Mouse (Mus musculus) neural tube, embryonic 14.5 days (tissue): ENCODE measurements at regions not wholly inside any gene's neighbourhood (a gene's known extent, or its start where the extent isn't known, plus 50 kb on each side); places are given as distances from the start of the nearest gene placed in this dataset.
A peak's percentile ranks its signal among the peaks of the same experiment; 100 is the strongest.

Source experiments
- ATAC-seq: fragments of 200-750 bp; cut with Nextera tagmentation; 2 replicates; pipeline ENCODE4 v1.8.0; 2017; ENCODE audit warnings: low read depth, mild to moderate bottlenecking, moderate TSS enrichment, moderate library complexity
- H3K27ac ChIP-seq: fragments of 300-500 bp; sonication (generic); 2 replicates; pipeline ENCODE4 v1.5.1; 2014; ENCODE audit warnings: low read depth, mild to moderate bottlenecking, control low read depth, low read length, moderate library complexity, mixed read lengths
- H3K27me3 ChIP-seq: fragments of 300-500 bp; sonication (generic); 2 replicates; pipeline ENCODE4 v1.6.1; 2014; ENCODE audit warnings: low read length; ENCODE audit not compliant: control insufficient read depth, insufficient read depth
- H3K36me3 ChIP-seq: fragments of 300-500 bp; sonication (generic); 2 replicates; pipeline ENCODE4 v1.6.1; 2014; ENCODE audit warnings: low read length, mixed read lengths; ENCODE audit not compliant: control insufficient read depth, insufficient read depth
- H3K4me1 ChIP-seq: fragments of 300-500 bp; sonication (generic); 2 replicates; pipeline ENCODE4 v1.6.1; 2014; ENCODE audit warnings: low read length; ENCODE audit not compliant: control insufficient read depth, insufficient read depth
- H3K4me2 ChIP-seq: fragments of 300-500 bp; sonication (generic); 2 replicates; pipeline ENCODE4 v1.6.1; 2014; ENCODE audit warnings: mild to moderate bottlenecking, low read depth, low read length, control low read depth
- H3K4me3 ChIP-seq: fragments of 300-500 bp; sonication (generic); 2 replicates; pipeline ENCODE4 v1.5.1; 2014; ENCODE audit warnings: low read depth, low read length, control low read depth, mixed read lengths
- H3K9ac ChIP-seq: fragments of 300-500 bp; sonication (generic); replicated peaks from 2 replicates; pipeline ENCODE4 v1.6.1; 2014; ENCODE audit warnings: low read depth, mild to moderate bottlenecking, control low read depth, low read length, mixed read lengths
- H3K9me3 ChIP-seq: fragments of 300-500 bp; sonication (generic); 2 replicates; pipeline ENCODE4 v1.6.1; 2016; ENCODE audit warnings: low read length; ENCODE audit not compliant: control insufficient read depth
- WGBS: fragments of 180-500 bp; shearing (Covaris S2); extraction: QIAGEN DNeasy Blood & Tissue Kit; methylation state at CpG from one replicate; pipeline ENCODE4 v1.1.7; 2014; 5-methylcytosine and 5-hydroxymethylcytosine counted together

DNA sequence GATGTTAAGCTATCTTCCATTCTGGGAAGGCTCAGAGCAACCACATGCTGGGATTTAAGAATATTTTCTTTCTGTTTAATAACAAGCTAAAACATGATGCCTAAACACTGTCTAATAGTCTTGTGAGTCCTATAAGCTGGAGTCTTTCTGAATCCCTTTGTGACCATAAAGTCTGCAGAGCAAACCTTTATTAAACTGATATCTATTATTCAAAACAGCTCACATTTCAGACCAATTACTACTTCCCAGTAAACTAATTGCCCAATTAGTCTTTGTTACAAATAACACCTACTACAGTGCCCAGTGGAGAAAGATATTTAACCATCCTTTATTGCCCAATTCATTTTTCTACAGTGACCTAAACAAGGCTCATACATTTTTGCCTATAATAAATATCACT lies 277.7 kb downstream of the Stxbp6 start:
- no peaks in the 10 kb centered on the region for H3K4me1 ChIP-seq
- no peak overlapping the region for H3K9ac ChIP-seq
- no peak overlapping the region for H3K27ac ChIP-seq
- H3K4me3 ChIP-seq = no peak overlapping the region
- H3K27me3 ChIP-seq = no peaks in the 10 kb centered on the region
- peak; percentile 72 for ATAC-seq
- no peaks in the 10 kb centered on the region for H3K36me3 ChIP-seq
- no peaks in the 10 kb centered on the region for H3K9me3 ChIP-seq
- H3K4me2 ChIP-seq = no peak overlapping the region

DNA sequence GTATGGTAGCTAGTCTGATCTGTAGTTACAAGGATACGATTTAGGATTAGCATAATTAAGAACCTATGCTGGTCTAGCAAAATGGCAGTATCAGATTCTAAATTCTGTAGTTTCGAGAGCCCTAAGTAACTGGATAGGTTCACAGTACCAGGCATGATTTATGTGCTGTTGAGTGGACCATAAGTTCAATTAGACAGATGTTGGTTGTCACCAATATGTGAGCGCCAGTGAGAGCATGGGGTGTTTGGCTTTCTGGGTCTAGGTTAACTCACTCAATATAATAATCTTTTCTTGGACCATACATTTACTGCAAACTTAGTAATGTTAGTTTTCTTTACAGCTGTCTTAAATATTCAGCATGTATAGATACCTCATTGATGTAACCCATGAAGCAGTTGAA lies 323.8 kb downstream of the Stxbp6 start:
- H3K27ac ChIP-seq = no peak overlapping the region
- no peak overlapping the region for H3K4me3 ChIP-seq
- no peak overlapping the region for H3K9ac ChIP-seq
- 90% methylated on average over 3 of the region's 3 CpGs for WGBS
- no peaks in the 10 kb centered on the region for H3K27me3 ChIP-seq
- no peak overlapping the region for H3K4me2 ChIP-seq
- H3K36me3 ChIP-seq = no peaks in the 10 kb centered on the region
- no peaks in the 10 kb centered on the region for H3K9me3 ChIP-seq
- H3K4me1 ChIP-seq = no peaks in the 10 kb centered on the region
- ATAC-seq = no peak

DNA sequence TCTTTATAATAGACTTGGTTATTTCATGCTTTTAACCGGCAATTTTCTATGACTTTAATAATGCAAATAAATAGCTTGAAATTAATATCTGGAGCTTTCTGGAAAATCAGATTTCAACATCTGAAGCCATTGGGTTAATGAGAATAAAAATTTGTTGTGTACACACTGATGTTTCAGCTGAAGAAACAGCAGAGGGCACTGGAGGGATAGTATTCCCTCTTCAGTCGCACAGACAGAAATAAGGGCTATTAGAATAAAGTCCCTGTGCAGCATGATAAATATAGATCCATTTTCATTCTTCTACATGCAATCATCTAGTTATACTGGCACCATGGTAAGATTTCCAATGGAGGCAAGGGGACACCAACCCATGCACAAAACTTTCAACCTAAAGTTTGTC lies 347.7 kb downstream of the Stxbp6 start:
- H3K4me3 ChIP-seq = no peak overlapping the region
- no peaks in the 10 kb centered on the region for H3K36me3 ChIP-seq
- ATAC-seq = no peak
- no peak overlapping the region for H3K9ac ChIP-seq
- no peaks in the 10 kb centered on the region for H3K4me1 ChIP-seq
- H3K4me2 ChIP-seq = no peak overlapping the region
- WGBS = 87% methylated on average over 2 of the region's 2 CpGs
- H3K27me3 ChIP-seq = no peaks in the 10 kb centered on the region
- no peak overlapping the region for H3K27ac ChIP-seq
- H3K9me3 ChIP-seq = no peaks in the 10 kb centered on the region
